Mouse (Mus musculus) MN1 (cell line): ENCODE data around the gene Bri3.
"Not testable (repeated sequence)": the region's sequence is repeated elsewhere in the genome, so short reads cannot be mapped to it uniquely, and the experiment has no call there.

ENCODE experiments used
- DNase-seq: peaks from one replicate; pipeline ENCODE4 v3.0.0-alpha.2; 2016; ENCODE audit warnings: low spot score

Gene Bri3

GRCm38 (mm10) chr5:144295357-144295756 is 51.1 kb downstream of the Bri3 start:
- DNase-seq = no peak

DNA sequence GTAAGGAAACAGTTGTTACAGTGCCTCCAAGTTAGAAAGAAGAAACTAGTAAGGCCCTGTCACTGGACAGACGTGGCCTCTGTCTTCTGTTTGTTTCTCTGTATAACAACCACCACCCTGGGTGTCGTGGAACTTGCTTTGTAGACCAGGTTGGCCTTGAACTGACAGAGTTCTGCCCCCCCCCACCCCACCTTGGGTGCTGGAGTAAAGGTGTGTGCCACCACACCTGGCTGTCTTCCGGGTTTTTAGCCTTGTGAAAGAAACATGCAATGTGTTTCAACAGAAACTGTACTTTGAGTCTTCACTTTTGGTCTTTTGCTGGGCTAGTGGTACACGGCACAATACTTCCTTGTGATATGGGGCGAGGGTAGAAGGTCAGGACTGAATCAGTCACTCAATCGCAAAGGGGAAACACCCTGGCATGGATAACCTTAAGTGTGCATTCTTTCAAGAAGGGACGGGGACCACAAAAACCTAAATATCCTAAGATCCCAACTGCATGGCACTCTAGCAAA is 51.9 kb downstream of the Bri3 start:
- DNase-seq = no peak

DNA sequence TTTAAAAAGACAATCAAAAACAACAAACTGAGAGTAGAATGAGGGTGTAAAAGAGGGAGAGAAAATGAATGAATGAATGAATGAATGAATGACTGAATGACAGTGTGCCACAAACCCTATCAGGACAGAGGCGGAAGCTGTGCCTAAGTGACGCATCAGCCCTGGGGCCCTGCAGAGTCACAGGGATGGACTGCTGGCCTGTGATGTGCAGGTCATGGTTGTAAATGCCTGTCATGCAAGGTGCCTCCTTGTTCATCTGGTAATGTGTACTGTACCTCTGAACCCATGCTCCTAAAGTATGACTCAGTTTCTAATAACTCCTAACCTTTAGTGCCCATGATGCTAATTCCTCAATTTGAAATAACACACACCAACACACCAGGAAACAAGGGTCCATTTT is 58.8 kb downstream of the Bri3 start:
- DNase-seq = no peak

DNA sequence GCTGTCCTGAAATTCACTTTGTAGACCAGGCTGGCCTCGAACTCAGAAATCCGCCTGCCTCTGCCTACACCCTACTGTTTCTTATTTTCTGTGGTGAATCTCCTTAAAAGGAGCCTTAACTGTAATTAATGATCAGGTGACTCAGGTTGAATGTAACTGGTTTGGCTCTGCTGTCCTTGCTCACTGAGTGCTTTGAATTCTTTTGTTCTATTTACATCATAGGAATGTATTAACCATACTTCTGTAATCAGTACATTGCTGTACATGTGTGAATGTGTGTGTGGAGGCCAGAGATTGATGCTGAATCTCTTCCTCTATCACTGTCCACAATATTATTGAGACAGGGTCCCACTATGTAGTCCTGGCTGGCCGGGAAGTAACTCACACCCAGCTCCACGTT is 64.7 kb downstream of the Bri3 start:
- DNase-seq = no peak

DNA sequence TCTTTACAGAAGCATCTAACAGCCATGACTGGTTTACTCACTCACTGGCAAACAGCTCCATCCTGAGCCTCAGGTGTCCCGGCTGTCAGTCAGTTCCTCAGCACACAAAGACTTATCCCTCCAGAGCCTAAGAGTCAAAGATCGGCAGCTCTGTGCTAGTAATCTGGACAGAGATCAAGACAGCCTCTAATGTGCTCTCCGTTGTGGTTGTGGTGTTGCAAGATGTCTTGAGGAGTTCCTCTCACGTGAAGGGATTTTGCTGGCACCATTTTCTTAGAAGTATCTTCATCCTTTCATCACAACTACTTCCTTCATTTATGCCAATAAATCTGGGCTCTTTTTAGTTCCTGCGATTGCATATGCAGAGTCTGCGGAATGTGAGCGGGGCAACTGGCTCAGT is 67.9 kb downstream of the Bri3 start:
- DNase-seq = no peak

- DNase-seq = no peak
Measured at GRCm38 (mm10) chr5:144313335-144313734, 69.1 kb downstream of the Bri3 start.

DNA sequence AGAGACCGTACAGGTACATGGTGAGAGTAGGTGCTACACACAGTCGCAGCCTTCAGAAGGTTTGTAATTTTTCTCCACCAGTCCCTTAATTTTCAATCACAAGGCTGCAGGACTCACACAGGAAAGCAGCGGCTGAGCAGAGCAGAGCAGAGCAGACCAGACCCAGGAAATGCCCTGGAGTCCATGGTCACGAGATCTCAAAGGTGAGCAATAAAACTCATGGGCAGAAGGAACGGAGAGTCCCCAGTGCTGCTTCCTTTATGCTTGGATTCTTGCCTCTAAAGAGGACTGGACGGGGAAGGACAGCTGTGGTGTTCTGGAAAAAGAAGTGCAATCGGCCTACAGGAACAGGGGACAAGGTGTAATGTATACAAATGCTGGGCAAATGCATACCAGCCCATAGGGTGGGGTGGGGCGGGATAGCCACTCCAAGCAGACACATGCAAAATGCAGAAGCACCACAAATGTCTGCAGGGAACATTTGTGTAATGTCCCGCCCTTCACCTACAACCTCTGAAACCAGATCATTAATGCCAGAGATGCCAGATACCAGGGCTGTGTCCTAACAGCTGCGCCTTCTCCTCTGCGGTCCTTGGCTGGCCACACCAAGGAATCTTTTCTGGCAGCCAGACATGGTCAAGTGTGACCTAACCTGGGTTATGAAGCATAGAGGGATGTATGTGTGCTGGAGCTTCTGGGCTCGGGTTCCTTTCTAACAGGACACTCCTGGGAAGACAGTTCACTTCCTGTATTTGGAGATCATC is 70.7 kb downstream of the Bri3 start:
- DNase-seq = no peak

GRCm38 (mm10) chr5:144316442-144316841 is 72.2 kb downstream of the Bri3 start:
- no peak for DNase-seq

GRCm38 (mm10) chr5:144317426-144317825 is 73.2 kb downstream of the Bri3 start:
- no peak for DNase-seq

DNA sequence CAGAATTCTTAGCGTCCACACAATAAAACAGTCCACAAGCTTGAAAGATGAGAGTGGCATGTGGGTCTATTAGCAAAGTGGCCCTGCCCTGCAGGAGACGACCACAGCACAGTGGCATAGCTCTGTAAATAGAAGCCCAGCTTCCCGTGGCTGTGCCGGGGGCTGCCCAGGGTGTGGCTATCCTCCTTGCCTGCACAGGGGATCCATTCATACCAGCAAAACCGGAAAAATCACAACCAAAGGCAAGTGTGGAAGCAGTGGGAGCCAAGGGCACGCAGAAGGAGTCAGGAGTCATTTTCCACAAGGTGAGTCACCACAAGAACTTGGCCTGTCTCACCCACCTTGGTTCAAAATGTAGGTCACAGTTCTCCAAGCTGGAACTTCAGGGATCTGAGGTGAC is 74.0 kb downstream of the Bri3 start:
- no peak for DNase-seq

- no peak for DNase-seq
Measured at GRCm38 (mm10) chr5:144321681-144322080, 77.4 kb downstream of the Bri3 start.

- no peak for DNase-seq
Measured at GRCm38 (mm10) chr5:144322717-144323116, 78.5 kb downstream of the Bri3 start.

DNA sequence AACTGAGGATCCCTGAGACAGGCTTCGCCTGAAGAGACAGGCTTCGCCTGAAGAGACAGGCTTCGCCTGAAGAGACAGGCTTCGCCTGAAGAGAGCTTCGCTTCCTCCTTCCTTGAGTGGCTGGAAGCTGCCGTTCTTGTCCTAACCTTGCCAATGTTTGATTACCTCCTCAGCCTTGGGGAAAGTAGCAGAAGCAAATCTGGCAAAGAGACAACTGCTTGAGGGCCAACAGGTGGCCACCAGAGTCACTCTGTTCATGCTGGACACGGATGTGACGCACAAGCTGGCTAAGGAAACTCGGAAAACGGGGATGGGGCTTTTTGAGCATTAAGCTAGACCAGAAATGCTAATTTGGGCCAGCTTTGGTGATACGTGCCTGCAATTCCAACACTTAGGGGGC is 89.8 kb downstream of the Bri3 start:
- DNase-seq = no peak

- not testable (repeated sequence) for DNase-seq
Measured at GRCm38 (mm10) chr5:144335357-144335756, 91.1 kb downstream of the Bri3 start.

- DNase-seq = no peak
Measured at GRCm38 (mm10) chr5:144338787-144339186, 94.5 kb downstream of the Bri3 start.

DNA sequence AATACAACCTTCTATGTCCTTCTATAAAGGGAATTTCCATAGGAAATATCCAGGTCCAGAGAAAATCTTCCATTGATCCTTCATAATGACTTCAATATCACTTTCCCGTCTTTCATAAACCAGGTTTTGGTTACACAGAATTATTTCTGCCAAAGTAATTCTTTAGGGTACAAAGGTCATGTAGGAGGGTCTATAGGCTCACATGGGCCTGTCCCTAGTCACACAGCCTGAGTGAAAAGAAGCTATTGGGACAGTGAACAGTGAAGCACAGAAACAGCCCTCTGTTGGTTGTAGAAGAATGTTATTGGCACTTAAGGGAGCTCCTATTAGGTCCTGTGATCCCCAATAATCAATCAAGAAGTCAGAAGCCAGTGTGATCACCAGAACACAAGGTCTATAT is 96.8 kb downstream of the Bri3 start:
- no peak for DNase-seq

DNA sequence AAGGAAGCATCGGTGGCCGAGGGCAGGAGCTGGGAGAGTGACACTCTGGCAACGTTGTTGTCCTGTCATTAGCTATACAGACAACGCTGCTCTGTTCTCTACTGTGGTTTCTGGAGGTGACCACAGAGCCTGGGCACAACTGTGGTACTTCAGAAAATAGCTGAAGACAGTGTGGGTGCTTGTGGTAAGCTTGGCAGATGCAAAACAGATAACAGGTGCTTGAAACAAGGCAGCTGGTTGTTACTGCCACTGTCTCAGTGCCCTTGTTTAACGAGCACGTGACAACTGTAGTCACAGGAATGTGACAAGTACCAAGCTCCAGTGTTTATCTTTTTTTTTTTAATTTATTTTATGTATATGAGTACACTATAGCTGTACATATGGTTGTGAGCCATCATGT is 100.4 kb downstream of the Bri3 start:
- no peak for DNase-seq

- DNase-seq = no peak
Measured at GRCm38 (mm10) chr5:144351185-144351584, 106.9 kb downstream of the Bri3 start.

GRCm38 (mm10) chr5:144352250-144353047 is 108.2 kb downstream of the Bri3 start:
- DNase-seq = no peak

GRCm38 (mm10) chr5:144356776-144357455 is 112.7 kb downstream of the Bri3 start:
- DNase-seq = no peak

DNA sequence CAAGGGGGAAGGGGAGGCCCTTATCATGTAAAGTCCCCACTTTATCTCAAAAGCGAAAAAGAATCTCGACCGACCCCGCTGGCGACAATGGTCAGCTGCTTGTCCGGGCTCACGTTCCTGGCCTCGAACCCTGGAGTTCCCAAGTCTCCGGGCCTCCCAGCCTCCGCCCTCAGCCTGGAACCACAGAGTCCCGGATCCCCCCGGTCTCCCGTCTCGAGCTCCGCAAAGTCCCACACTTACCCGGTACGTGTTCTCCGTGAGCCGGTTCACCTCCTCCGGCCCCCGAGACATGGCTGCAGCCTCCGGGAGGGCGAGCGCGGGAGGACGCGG is 113.3 kb downstream of the Bri3 start:
- DNase-seq = no peak

DNA sequence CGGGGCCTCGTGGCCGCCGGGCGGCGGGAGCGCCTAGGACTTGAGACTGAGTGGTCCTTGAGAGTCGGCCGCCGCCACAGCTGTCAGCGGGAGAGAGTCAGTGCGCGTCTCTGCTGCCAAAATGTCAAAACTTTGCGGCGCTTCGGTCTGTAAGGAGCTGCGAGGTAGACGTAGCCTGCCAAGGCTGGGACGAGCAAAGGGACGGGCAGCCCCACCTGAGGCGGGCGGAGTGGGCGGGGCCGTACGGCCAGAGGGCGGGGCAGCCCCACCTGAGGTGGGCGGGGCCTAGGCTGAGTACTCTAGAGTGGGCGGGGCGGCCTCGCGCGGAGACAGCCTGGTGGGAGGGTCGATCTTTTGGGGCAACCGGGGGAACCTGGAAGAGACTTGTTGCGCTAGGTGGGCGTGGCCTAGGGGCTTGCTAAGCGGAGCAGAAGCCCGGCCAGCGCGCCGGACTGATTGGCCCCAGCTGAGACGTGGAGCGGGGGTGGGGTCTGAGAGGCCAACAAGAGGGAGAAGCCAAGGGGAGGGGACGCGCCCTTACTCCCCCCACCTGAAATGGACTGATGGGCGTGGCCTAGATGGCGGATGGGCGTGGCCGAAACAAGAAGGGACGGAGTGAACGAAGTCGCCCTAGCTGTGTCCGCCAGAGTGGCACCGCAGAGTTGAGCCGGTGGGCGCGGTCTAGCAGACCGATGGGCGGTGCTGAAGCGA is 113.8 kb downstream of the Bri3 start, which contains the start of gene Baiap2l1:
Gene Baiap2l1, minus strand, starts transcription at position 232 of the 711 bp plus-strand sequence.
- no peak for DNase-seq
